Mouse (Mus musculus): Measurements from ENCODE around the gene Wdr74.

DNA sequence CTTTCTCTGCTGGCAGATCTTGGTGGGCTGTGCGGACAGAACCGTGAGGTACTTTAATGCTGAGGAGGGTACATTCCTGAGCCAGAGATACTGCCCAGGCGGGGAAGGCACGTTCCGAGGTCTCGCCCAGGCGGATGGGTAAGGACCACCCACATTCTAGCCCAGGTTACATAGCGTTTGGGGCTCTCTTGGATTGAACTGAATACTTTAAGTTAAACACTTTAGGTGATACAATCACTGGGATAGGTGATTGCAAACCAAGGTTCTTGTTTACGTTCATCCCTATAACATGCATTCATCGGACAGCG, 487 bp downstream of the Wdr74 start:
- TF ChIP-seq POLR2A (IDR thresholded peaks at IDR 0.05; ENCODE audit: extremely low read depth, insufficient read depth, low read length), result no peak
- TF ChIP-seq CTCF (IDR thresholded peaks at IDR 0.05; ENCODE audit: extremely low read depth, insufficient read depth, low read length), result no peak
